17 mouse cellular contexts compared by ENCODE assay signal in the genomic region with DNA sequence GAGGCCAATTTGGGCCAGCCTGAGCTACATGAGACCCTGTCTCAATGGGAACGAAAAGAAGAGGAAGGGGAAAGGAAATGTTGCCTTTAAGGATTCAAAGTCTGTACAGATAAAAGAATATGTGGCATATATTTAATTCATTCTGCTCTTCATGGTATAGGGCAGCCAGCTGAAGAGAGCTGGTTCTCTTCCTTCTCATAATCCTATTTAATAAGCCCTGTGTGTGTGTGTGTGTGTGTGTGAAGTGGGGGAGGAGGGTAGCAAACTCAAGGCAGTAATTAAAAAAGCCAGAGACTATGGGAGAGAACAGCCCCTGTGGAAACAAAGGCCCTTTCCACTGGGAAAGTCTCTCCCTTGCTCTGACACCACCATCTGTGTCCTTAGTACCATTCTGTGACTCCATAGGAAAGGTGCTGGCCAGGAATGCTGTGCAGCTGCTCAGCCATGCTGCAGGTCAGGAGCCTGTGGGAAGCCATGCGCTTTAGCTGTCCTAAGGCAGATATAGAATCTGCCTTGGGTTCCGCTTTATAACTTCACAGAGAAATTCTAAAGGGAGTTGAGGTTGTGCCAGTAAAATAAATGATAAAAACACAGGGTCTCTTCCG. TPM values are rescaled to one million over a fixed set of nuclear protein-coding genes. Genes with fewer than 3 reads are reported as not detected.
A peak's percentile ranks its signal among the peaks of the same experiment; 100 is the strongest.
DNase-seq lines count a peak whose midpoint lies in the region; ATAC-seq and TF ChIP-seq lines count a peak whose summit lies in the region.
"Had no signal": no experiment of that assay in that cellular context is flagged by ENCODE, and none has a peak within 500 bp of the region (broad histone marks: within the 10 kb centered on the region; RNA-seq: fewer than 3 reads in every experiment).

No protein-coding gene starts in this region.

- H3K4me3 ChIP-seq in heart, embryonic 11.5 days (ENCODE audit: low read depth, low read length) = no peak overlapping the region
- no peak overlapping the region for H3K4me3 ChIP-seq in midbrain, embryonic 11.5 days (ENCODE audit: low read depth, low read length)
- no peak overlapping the region for H3K4me3 ChIP-seq in midbrain, postnatal 0 days (ENCODE audit: low read depth, low read length)
- H3K4me3 ChIP-seq in left cerebral cortex, adult 2 months = no peak overlapping the region
- H3K4me3 ChIP-seq: hindbrain, embryonic 15.5 days; limb, embryonic 13.5 days had no signal

- no peak for TF ChIP-seq CTCF in midbrain, postnatal 0 days (IDR thresholded peaks at IDR 0.05)
- TF ChIP-seq CTCF in left cerebral cortex, adult 2 months (IDR thresholded peaks at IDR 0.05) = no peak

- H3K9me3 ChIP-seq in heart, embryonic 11.5 days (replicated peaks; ENCODE audit: control insufficient read depth, low read length) = no peaks in the 10 kb centered on the region
- no peaks in the 10 kb centered on the region for H3K9me3 ChIP-seq in midbrain, embryonic 11.5 days (ENCODE audit: control insufficient read depth, low read length)
- H3K9me3 ChIP-seq in midbrain, postnatal 0 days (ENCODE audit: low read length) = no peaks in the 10 kb centered on the region
- H3K9me3 ChIP-seq: hindbrain, embryonic 15.5 days; limb, embryonic 13.5 days had no signal

- H3K27ac ChIP-seq in heart, embryonic 11.5 days (ENCODE audit: low read depth, low read length) = no peak overlapping the region
- no peak overlapping the region for H3K27ac ChIP-seq in midbrain, embryonic 11.5 days (ENCODE audit: low read depth, low read length)
- H3K27ac ChIP-seq in midbrain, postnatal 0 days (ENCODE audit: low read depth, low read length) = no peak overlapping the region
- H3K27ac ChIP-seq in left cerebral cortex, adult 2 months = no peak overlapping the region
- H3K27ac ChIP-seq: hindbrain, embryonic 15.5 days; limb, embryonic 13.5 days had no signal

- 0 out of 2 replicates have a peak, but pooled peaks cover 5% of the 10 kb centered on the region for H3K36me3 ChIP-seq in heart, embryonic 11.5 days (ENCODE audit: control insufficient read depth, insufficient read depth, low read length)
- no peaks in the 10 kb centered on the region for H3K36me3 ChIP-seq in midbrain, embryonic 11.5 days (ENCODE audit: control insufficient read depth, insufficient read depth, low read length)
- peaks cover 6% of the 10 kb centered on the region; the same call in 1 of the 2 replicates for H3K36me3 ChIP-seq in midbrain, postnatal 0 days (ENCODE audit: insufficient read depth, low read length)

- no peaks in the 10 kb centered on the region; the same call in 1 of the 2 replicates for H3K4me1 ChIP-seq in heart, embryonic 11.5 days (ENCODE audit: control insufficient read depth, insufficient read depth, low read length)
- H3K4me1 ChIP-seq in midbrain, embryonic 11.5 days (ENCODE audit: control insufficient read depth, insufficient read depth, low read length) = no peaks in the 10 kb centered on the region
- H3K4me1 ChIP-seq in midbrain, postnatal 0 days (ENCODE audit: insufficient read depth, low read length) = no peaks in the 10 kb centered on the region
- H3K4me1 ChIP-seq: hindbrain, embryonic 15.5 days; limb, embryonic 13.5 days had no signal

- DNase-seq in heart, adult 8-10 months (ENCODE audit: low spot score) = no peak
- DNase-seq in midbrain, embryonic 11.5 days (ENCODE audit: low spot score, missing footprints) = no peak
- no peak for DNase-seq in midbrain, postnatal 0 days (ENCODE audit: low spot score)
- peak; percentile 54 to 56 for DNase-seq in cerebellum, postnatal 36 days
- no peak for DNase-seq in left cerebral cortex, adult 2 months (ENCODE audit: extremely low spot score in 1 of 2, low spot score in 2 of 2)
- no peak for DNase-seq in right cerebral cortex, adult 18-20 months
- no peak for DNase-seq in urinary bladder, postnatal 4 days (ENCODE audit: low spot score in 2 of 2)
- DNase-seq: adrenal gland, adult 2 months; gastrocnemius, postnatal 25 days; kidney, adult 8-10 months; kidney, postnatal 4 days; lung, postnatal 4 days; right cerebral cortex, postnatal 14 days had no signal

- no peak for ATAC-seq in heart, embryonic 11.5 days (replicated peaks; ENCODE audit: insufficient number of reproducible peaks, low FRiP score, low TSS enrichment)
- ATAC-seq in midbrain, embryonic 11.5 days (ENCODE audit: low FRiP score) = peak; percentile 46; the same call in 1 of the 2 replicates
- ATAC-seq in midbrain, postnatal 0 days (ENCODE audit: low FRiP score) = no peak

- 85% methylated on average over 4 of the region's 4 CpGs for WGBS in heart, embryonic 11.5 days (ENCODE audit: insufficient replicate concordance)
- 91% methylated on average over 4 of the region's 4 CpGs for WGBS in midbrain, embryonic 11.5 days
- WGBS in midbrain, postnatal 0 days = 87% methylated on average over 4 of the region's 4 CpGs

- intact Hi-C loops in left cerebral cortex, adult 2 months (cut with DNase I) = no loop called here

- H3K4me2 ChIP-seq in heart, embryonic 11.5 days = 0 out of 2 replicates have a peak overlapping the region, but pooled peaks have one; percentile 8
- H3K4me2 ChIP-seq in midbrain, embryonic 11.5 days = no peak overlapping the region
- no peak overlapping the region for H3K4me2 ChIP-seq in midbrain, postnatal 0 days (ENCODE audit: low read depth, low read length, poor library complexity, severe bottlenecking)
- H3K4me2 ChIP-seq: hindbrain, embryonic 15.5 days; limb, embryonic 13.5 days had no signal

- H3K9ac ChIP-seq in heart, embryonic 11.5 days (ENCODE audit: low read depth, low read length) = no peak overlapping the region
- H3K9ac ChIP-seq in midbrain, embryonic 11.5 days (ENCODE audit: low read length) = no peak overlapping the region
- no peak overlapping the region for H3K9ac ChIP-seq in midbrain, postnatal 0 days (replicated peaks; ENCODE audit: low read length, poor library complexity, severe bottlenecking)
- H3K9ac ChIP-seq: hindbrain, embryonic 15.5 days; limb, embryonic 13.5 days had no signal

- H3K27me3 ChIP-seq in heart, embryonic 11.5 days (ENCODE audit: control insufficient read depth, insufficient read depth, low read length) = no peaks in the 10 kb centered on the region
- no peaks in the 10 kb centered on the region for H3K27me3 ChIP-seq in midbrain, embryonic 11.5 days (ENCODE audit: control insufficient read depth, insufficient read depth, low read length)
- no peaks in the 10 kb centered on the region for H3K27me3 ChIP-seq in midbrain, postnatal 0 days (ENCODE audit: insufficient read depth, low read length)
- H3K27me3 ChIP-seq: hindbrain, embryonic 15.5 days; limb, embryonic 13.5 days had no signal

RNA-seq across cellular contexts. Expression of a gene that starts 32.5 kb away (rescaled TPM):
- 18.5 and 20.7 TPM in 2 replicates for polyA plus RNA-seq in heart, embryonic 11.5 days (2014; fragmentation: Nextera tagmentation; extraction: Ambion mirVana)
- 10 to 100 TPM; 29.4 to 83.7 (median 46.4) TPM for total RNA-seq in heart, adult 8-10 months (2022)
- 7.7 and 8.7 TPM in 2 replicates for polyA plus RNA-seq in midbrain, embryonic 11.5 days (2014; fragmentation: Nextera tagmentation; extraction: Ambion mirVana)
- 153 and 159 TPM in 2 replicates for total RNA-seq in midbrain, postnatal 0 days (2014; rRNA removed)
- 25.3 and 34.2 TPM in 2 replicates for polyA plus RNA-seq in midbrain, postnatal 0 days (2015; fragmentation: Nextera tagmentation; extraction: Ambion mirVana)
- total RNA-seq in left cerebral cortex, adult 2 months (2021) = 100 to 1,000 TPM; 170 to 279 TPM

RNA-seq across cellular contexts. Expression of a gene that starts 43.1 kb away (rescaled TPM):
- 2.1 and 2.2 TPM in 2 replicates for polyA plus RNA-seq in heart, embryonic 11.5 days (2014; fragmentation: Nextera tagmentation; extraction: Ambion mirVana)
- 1 to 10 TPM in 2 of 4 experiments, under 1 TPM in 2; 0.86 to 1.6 (median 1.1) TPM for total RNA-seq in heart, adult 8-10 months (2022)
- polyA plus RNA-seq in midbrain, embryonic 11.5 days (2014; fragmentation: Nextera tagmentation; extraction: Ambion mirVana) = 41.7 and 42.5 TPM in 2 replicates
- total RNA-seq in midbrain, postnatal 0 days (2014; rRNA removed) = 237 and 255 TPM in 2 replicates
- polyA plus RNA-seq in midbrain, postnatal 0 days (2015; fragmentation: Nextera tagmentation; extraction: Ambion mirVana) = 634 and 693 TPM in 2 replicates
- total RNA-seq in left cerebral cortex, adult 2 months (2021) = 100 to 1,000 TPM; 337 to 344 TPM
- total RNA-seq: neutrophil, adult 5-6 weeks had no signal

Comparison
In these comparisons a context has a peak if more than half of its experiments do, and no peak if none do; other contexts are left out.
1. DNase-seq: peak in cerebellum, postnatal 36 days (2 of 2); none in heart, adult 8-10 months (single experiment), midbrain, embryonic 11.5 days (single experiment), midbrain, postnatal 0 days (single experiment), left cerebral cortex, adult 2 months (0 of 2), right cerebral cortex, adult 18-20 months (single experiment) and urinary bladder, postnatal 4 days (0 of 2).
2. RNA of a gene that starts 43.1 kb away (total RNA-seq): 337 to 344 TPM in left cerebral cortex, adult 2 months and 237 to 255 TPM in midbrain, postnatal 0 days; 0.86 to 1.6 TPM in heart, adult 8-10 months; every median in the first group is over 10 times any median in the second.